Mouse (Mus musculus) hindlimb bud, embryonic 11.5 days (tissue): Measurements from ENCODE around the gene Muc3.
"Not testable (repeated sequence)": the region's sequence is repeated elsewhere in the genome, so short reads cannot be mapped to it uniquely, and the experiment has no call there.

Experiments
- DNase-seq: peaks from one replicate; pipeline ENCODE4 v3.0.0-alpha.2; 2012; ENCODE audit warnings: low read depth, low spot score; ENCODE audit errors: extremely low spot score

Muc3 gene

DNA sequence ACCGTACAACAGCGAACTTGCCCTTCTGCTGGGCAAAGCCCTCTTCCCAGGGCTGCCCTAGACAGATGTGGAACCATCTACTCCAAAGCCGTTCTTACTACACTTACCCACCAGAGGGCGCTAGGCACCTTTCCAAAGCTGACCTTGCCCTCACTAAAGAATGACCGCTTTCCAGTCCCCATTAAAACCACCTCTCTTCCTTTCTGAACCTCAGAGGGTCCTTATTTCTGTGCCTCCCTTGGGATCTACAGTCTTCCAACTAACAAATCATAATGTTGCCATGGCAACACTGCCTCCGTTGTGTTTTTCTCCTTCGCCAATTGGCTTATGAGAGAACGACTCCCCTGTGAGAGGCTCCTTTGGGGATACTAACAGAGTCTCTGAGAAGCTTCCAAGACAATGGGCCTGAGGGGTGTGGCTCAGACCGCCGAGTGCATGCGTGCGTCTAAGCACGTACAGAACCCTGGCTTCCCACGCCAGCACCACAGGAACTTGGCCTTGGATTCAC is 26.4 kb downstream of the Muc3 start:
- DNase-seq: peak; percentile 63

DNA sequence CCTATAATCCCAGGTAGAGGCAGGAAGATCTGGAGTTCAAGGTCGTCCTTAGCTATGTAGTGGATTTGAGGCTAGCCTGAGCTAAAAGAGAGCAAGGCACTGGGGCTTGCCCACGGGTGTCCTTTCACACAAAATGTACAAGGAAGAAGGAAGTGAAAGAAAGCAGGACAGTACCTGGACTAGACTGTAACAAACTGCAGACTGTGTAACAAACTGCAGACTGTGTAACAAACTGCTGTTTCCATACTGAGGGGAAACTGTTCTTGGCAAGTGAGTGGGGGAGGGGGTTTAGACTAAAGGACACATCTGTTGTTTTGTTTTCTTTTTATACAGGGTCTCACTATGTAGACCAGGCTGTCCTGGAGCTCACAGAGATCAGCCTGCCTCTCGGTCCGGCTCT is 27.8 kb downstream of the Muc3 start:
- DNase-seq: no peak

DNA sequence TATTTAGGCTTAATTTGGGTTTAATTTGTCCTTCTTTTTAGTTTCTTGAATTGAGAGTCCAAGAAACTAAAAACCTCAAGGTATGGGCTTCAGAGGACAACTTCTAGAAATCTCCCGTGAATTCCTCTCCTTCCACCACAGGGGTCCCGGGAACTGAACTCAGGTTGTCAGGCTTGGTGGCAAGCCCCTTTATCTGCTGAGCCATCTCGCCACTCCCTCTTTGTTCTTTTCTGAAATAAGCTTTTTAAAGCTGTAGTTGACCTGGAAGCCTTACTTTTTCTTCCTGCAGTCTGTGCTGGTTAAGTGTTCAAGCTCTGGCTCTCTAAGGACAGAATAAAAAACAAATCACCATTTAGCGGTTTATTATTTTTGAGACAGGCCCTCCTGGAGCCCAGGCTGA is 30.2 kb downstream of the Muc3 start:
- no peak for DNase-seq

DNA sequence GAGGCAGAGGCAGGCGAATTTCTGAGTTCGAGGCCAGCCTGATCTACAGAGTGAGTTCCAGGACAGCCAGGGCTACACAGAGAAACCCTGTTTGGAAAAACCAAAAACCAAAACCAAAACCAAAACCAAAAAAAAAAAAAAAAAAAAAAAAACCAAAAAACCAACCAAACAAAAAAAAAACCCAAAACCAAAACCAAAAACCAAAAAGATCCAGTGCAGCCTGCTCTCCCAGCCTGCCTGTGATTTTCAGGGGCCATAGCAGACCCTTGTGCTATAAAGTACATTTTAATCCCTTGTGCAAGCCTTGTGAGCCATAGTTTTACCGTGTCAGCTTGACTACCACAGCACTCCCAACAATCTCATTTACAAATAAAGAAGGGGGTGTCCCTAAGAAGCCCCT is 31.1 kb downstream of the Muc3 start:
- not testable (repeated sequence) for DNase-seq

DNA sequence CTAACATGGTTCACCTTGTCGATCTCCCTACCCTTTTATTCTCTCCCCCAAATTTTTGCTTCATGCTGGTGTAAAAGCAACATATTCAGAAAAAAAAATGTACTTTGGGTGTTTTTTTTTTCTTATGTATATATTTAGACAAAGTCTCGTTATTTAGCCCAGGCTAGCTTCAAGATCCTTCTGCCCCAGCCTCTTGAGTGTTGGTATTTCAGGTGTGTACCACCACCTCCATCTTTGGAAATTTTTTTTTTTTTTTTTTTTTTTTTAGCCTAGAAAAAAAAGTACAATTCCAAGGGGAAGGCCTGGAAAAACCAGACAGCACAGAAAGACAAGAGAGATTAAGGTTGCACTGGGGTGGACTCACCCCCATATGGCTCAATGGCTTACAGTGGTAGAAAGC is 32.1 kb downstream of the Muc3 start:
- no peak for DNase-seq

DNA sequence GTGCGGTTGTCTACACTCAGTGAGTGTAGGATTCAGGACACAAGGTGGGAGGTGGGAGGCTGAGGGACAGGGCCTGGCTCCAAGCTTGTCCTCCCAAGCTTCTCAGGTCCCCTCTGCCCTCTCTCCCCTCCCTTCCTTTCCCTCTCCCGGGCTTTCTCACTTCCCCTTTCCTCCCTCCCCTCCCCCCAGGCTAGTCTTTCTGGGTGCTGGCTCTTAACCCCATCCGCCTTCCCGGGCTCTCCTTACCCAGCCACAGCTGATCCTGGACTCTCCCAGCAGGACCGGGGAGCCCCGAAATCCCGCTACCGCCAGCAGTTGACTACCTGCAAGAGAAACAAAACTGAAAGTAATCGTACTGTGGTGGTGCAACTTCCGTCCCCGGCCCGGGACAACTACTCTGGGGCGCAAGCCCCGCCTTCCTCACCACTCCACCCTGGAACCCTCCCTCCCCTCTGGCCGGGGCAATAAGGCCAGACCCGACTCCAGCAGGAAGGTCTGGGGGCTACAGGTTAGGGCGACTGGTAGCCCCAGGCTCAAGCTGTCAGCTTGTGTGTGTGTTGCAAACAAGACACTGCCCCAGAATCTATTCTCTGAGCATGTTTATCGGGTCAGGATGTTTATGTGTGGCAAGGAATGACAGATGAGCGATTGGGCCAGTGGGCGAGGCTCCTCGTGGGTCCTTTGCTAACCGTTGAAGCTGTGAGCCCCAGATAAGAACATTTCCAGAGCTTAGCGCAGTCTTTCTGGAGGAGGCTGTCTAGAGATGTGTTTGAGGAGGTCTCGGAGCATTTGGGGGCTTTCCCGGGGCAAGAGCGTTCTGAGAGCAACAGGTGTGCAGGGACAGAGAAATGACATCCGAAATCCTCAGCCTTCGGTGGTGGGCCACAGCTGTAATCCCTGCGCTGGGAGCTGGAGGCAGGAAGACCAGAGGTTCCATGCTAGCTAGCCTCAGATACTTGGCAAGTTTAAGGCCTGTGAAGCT is 33.0 kb downstream of the Muc3 start, which contains the start of gene Trim56:
Gene Trim56, minus strand, starts transcription at position 344 of the 982 bp plus-strand sequence.
- DNase-seq: no peak

DNA sequence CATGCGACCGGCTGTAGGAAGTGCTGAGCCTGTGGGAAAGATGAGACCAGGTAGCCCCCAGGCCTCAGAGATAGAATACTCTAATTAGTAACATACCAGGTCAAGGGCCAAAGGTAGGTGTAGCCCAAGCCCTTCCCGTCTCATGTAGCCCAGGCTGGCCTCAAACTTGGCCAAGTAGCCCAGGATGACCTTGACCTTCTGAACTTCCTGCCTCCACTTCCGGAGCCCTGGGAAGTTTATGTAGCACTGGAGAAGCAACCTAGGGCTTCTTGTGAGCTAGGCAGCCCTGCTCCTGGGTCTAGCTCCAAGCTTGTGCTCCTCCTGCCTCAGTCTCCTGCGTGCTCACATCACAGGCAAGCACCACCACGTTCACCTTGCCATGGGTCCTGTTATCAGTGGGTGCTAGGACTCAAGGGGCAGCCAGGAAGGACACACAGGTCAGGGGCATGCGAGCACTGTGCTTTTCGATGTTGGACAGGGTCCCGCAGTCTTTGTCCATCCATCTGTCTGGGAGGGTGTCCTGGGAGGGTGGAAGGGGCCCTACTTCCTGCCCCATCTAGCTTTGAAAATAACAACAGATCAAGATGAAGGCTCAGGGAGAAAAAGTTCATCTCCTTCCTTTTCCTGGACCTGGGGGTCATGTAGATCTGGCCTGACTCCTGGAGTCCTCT is 34.1 kb downstream of the Muc3 start:
- DNase-seq: no peak

DNA sequence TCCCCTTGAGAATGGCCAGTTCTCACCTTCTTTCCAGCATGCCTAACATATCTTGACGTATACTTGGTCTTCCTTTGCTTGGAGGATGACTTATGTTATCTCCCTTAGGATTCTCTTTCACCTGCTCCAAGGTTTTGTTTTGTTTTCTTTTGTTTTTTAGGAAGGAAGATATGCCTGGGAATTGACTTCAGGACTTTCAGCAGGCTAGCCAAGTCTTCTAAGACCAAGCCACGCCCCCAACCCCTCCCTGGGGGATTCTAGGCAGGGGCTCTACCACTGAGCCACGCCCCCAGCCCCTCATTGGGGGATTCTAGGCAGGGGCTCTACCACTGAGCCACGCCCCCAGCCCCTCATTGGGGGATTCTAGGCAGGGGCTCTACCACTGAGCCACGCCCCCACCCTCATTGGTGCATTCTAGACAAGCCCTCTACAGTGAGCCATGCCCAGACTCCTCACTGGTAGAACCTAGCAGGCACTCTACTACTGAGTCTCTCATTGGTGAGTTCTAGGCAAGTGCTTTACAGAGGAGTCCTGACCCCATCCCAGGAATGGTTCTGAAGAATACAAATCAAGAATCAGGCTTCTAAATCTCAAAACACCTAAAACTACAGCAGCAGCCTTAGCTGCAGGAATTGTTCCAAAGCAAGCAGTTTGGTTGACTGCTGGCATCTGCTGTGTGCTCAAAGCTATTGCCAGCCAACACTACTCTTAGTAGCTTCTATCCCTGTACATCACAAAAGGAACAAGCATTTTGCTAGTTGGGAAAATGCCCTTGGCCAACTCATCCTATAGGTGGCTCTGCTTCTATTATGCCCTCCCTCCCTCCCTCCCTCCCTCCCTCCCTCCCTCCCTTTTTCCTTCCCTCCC is 37.3 kb downstream of the Muc3 start:
- no peak for DNase-seq

DNA sequence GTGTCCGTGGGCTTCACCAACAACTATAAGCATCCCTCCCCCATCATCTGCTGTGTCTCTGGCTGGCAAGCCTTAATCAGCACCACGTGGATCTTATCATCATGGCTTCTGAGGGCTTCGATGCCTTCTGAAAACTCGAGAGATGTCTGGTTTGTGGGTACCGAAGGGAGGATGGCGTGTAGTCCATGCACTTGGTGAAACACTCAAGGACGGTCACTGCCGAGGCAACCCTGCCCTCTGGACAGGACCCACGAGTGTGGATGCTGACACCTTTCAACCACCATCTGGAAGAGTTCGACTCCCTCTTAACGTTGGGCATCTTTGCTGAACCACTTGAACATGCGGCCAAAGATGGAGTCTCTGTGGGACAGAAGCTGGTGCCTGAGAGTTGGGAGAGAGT is 38.3 kb downstream of the Muc3 start:
- DNase-seq: no peak

DNA sequence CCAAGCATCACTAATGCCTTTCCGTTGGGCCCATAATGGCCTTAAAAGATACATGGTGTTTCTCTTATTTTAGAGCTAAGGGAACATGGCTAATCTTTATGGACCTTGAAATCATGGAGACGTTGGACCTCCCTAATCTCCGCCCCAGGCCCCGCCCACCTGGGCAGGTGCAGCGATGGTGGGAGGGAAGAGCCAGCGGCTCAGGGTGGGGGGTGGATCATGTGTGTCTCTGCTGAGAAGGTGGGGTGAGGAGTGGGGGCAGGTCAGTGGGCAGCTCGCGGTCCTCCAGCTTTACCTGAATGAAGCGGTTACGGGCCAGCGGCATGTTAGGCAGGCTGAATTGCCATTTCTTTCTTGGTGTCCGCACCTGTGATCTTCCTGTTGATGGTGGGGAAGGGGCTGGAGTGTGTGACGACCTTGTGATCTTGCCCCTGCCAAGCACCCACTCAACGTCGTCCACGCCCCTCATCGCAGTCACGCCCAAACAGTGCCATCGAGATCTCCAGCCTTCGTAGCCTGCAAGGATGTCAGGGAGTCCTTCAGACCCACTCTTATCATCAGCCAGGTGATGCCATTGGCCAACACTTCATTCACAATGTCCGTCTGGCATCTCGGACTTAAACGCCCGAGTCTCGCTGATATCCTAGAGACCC is 39.1 kb downstream of the Muc3 start:
- no peak for DNase-seq

DNA sequence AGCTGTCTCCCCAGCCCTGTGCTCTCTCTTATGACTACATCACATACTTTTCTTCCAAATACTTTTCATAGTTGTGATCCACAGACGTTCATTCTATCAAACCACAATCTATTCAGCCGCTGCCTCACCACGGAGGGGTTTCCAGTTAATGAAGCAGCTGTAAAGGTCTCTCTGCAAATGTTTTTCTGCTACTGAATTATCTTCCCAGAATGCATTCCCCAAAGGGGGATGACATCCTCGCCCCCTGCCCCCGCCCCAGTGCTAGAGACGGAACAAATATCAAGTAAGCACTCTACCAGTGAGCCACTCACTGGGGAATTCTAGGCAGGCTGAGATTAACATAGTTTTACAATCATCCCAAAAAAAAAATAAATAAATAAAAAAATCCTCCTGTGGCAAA is 41.0 kb downstream of the Muc3 start:
- no peak for DNase-seq

DNA sequence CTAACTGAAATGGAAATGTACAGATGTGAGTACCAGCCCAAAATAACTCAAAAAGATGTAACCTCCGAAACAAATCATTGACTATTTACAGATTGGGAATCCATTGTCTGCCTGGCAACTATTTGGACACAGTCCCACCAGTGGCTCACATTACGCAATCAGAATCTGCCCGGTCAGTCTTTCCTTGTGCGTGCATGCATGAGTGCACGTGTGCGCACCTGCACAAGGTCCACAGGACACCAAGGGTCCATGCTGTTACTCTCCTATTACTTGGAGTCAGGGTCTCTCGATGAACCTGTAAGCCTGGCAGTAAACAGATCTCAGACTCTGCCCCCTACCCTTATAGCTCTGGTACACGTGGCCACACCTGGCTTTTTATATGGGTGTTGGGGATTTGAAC is 41.5 kb downstream of the Muc3 start:
- DNase-seq: no peak

DNA sequence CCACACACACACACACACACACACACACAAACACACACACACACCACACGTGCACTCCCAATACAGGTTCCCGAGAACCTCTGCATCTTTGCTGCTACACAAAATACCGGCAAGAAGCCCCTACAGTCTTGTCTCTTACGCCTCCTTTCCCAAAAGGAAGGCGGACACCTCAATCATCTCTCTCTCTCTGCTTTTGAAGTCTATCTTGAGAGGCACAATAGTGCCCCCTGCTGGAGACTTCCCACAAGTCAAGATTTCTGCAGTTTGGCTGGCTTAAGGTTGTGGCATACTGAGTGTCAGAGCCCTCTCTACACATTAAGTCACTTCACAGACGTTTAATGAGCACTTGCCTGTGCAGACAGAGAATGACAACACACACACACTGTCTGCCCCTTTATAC is 42.1 kb downstream of the Muc3 start:
- DNase-seq: peak; percentile 86

DNA sequence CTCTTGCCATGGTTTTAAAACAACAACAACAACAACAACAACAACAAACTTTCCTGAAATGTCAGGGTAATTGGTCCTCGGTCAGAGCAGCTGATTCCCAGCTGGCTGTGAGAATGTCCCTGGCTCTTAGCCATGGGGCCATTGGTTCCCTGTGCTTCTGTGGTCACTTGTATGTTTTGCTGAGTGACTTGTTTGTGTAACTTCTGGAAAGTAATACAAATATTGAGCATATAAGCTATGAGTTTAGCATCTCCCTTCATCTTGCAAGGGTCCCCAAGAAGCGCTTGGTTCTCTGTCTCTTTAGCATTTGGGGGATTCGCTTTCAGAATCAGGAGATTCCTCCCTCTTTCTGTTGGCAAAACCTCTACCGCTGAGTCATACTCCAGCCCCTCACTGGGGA is 42.7 kb downstream of the Muc3 start:
- DNase-seq: no peak

DNA sequence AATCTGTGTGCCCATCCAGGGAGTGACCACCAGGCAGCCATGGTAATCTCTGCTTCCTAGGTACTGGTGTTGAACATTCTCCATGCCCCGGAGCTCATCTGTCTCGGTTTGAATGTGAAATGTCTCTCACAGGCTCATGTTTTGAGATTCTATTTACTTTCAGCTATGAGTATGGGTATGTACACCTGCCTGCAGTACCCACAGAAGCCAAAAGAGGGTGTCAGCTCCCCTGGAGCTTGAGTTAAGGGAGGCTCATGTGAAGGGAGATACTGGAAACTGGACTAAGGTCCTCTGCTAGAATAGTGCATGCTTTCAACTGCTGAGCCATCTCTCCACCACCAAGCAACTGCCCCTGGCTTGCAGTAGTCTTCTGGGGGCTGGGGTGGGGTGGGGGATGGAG is 45.2 kb downstream of the Muc3 start:
- no peak for DNase-seq

DNA sequence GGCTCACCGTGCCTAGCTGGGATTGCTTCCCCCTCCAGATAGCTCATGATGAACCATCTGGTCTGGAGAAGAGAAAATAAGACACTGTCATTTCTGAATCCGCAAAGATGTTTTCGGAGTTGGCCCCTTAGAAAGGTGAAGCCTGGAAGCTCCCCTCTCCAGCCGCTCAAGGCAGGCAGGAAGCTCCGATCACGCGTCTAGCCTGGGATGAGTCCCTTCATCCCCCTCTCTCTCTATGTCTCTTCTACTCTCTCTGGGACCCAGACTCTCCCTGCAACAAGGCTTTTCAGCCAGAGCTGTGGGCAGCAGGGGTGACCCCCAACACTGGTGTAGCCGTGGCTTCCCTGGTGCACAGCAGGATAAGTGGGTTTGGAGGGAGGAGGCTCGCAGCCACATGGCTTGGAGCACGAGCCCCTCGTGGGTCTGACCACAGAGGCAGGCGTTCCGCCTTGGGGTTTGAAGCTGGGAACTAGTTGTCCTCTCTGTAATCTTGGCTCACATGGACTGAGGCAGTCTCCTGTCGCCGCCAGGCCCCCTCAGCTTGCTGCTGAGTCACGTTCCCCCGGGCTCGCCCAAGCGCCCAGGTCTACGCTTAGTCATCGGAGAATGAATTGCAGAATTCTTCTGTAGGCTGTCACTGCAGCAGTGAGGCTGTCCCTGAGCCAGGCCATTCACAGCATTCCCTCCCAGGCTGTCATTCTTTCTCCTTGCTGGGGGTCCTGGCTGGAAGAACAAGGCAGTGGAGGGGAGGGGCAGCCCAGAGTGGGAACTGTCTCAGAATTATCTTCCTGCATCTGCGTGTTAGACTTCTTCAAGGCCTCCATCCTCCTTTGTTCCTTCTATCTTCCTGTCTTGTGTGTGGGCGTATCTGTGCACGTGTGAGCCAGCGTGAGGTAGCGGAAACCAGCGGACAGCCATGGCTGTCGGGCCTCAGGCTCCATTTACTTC is 46.3 kb downstream of the Muc3 start:
- DNase-seq: no peak

DNA sequence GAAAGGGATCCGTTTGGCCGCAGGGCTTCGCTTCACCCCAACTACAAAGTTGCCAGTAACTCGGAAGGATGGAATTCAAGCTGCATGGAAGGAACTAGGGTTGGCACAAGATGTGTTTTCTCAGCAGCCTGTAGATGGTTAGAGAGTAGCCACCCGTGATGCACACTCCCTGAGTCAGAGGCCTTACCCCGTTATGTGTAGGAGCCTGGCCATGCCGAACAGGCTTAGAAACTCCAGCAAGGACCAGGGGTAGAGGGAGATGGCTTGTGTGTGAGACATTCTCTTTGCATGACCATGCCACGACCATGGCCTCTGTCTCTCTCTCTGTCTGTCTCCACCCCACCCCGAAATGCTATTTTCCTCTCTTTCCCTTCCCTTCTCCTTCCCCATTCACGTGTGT is 47.0 kb downstream of the Muc3 start:
- no peak for DNase-seq

DNA sequence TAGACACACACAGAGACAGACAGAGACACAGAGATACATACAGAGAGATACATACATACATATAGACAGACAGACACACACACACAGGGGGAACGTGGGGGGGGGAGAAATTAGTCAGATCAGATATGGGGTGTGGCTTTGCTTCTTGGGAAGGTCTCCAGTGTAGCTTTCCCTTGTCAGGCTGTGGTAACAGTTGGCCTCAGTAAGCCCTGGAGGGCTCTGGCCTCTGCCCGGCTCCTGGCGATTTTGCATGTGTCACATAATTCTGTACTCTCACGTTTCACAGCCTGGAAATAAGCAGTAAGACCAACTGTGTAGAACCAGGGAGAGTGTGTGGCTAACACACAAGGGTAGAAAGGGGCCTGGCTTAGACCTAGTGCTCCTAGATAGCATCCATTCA is 48.5 kb downstream of the Muc3 start:
- DNase-seq: no peak

DNA sequence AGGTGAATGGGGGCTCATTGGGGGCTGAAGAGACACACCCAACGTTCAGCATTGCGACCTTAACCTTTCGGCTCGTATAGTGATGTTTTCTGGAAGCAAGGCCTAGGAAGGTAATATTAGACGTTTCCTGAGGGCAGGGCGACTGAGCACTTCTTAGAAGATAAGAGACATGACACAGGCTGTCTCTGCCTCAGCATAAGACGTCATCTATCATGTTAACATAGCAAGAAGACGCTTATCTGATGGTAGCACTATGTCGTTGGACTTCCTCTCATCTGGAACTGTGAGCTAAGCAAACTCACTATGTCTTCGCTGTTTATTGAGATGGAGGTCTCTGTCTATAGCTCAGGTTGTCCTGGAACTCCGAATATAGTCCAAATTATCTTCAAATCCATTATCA is 50.7 kb downstream of the Muc3 start:
- DNase-seq: no peak

DNA sequence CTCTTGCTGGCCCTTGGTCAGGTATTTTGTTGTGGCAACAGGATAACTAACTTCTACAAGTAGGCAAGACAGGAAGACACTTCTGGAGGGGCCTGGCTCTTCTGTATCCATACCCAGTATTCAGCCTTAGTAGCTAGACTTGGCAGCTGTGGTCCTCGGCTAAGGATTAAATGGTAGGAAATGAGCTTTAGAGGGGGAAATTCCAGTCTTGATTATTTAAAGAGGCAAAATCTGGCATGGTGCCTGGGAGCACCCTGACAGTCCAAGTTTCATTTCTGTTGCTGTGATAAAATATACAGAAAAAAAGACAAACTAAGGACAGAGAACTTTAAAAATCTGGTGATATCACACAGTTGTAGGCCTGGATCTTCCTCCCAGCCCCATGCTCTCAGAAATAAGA is 53.1 kb downstream of the Muc3 start:
- DNase-seq: no peak
